Mouse (Mus musculus): ENCODE data around the gene Olfr1148.

DNA sequence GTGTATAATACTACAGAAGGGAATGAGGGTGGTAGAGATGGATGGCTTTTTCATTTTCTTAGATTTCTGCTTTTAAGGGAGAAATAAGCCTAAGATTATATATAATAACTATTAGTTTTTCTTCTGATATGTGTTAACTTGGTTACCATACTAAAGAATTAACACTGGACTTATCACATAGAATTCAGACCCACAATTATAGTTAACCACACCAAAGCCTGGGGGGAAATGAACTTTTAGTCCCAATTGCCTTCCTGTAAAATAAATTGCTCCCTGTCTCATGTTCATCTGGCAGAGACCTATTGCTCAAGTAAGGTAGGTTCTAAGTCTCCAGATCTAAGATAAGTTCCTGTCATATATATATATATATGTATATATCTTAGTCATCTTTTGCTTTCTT is 30.0 kb upstream of the Olfr1148 start, which contains the start of gene Olfr1143:
- no peak for TF ChIP-seq POLR2A (IDR thresholded peaks at IDR 0.05; ENCODE audit: insufficient read length, low read depth)
- no peak for TF ChIP-seq POLR2AphosphoS2 (IDR thresholded peaks at IDR 0.05; ENCODE audit: insufficient read length, low read depth)
- TF ChIP-seq MYOG (IDR thresholded peaks at IDR 0.05; ENCODE audit: control insufficient read depth in 1 of 3, insufficient read depth in 1 of 3, insufficient read length in 2 of 3, low read depth in 2 of 3), result no peak
- TF ChIP-seq MAX (IDR thresholded peaks at IDR 0.05; ENCODE audit: low read depth), result no peak
- TF ChIP-seq USF1 (IDR thresholded peaks at IDR 0.05; ENCODE audit: low read depth), result no peak
